Mouse (Mus musculus) limb, embryonic 13.5 days (tissue): ENCODE results near the gene 1700001C02Rik. TPM values are rescaled to one million over a fixed set of nuclear protein-coding genes. Genes with fewer than 3 reads are reported as not detected.
A peak's percentile ranks its signal among the peaks of the same experiment; 100 is the strongest.

Experiments
- ATAC-seq: fragments of 200-750 bp; cut with Nextera tagmentation; 2 replicates; pipeline ENCODE4 v1.8.0; 2017; ENCODE audit warnings: low read depth, moderate number of reproducible peaks, moderate TSS enrichment; ENCODE audit not compliant: low FRiP score
- H3K27ac ChIP-seq: fragments of 300-500 bp; sonication (generic); 2 replicates; pipeline ENCODE4 v1.5.1; 2015; ENCODE audit warnings: inconsistent platforms, mild to moderate bottlenecking, moderate library complexity
- H3K27me3 ChIP-seq: fragments of 300-500 bp; sonication (generic); 2 replicates; pipeline ENCODE4 v1.6.1; 2015; ENCODE audit warnings: mild to moderate bottlenecking, inconsistent platforms
- H3K36me3 ChIP-seq: fragments of 300-500 bp; sonication (generic); 2 replicates; pipeline ENCODE4 v1.6.1; 2015; ENCODE audit warnings: inconsistent platforms, mild to moderate bottlenecking, moderate library complexity
- H3K4me1 ChIP-seq: fragments of 300-500 bp; sonication (generic); 2 replicates; pipeline ENCODE4 v1.6.1; 2015; ENCODE audit warnings: inconsistent platforms
- H3K4me2 ChIP-seq: fragments of 300-500 bp; sonication (generic); replicated peaks from 2 replicates; pipeline ENCODE4 v1.6.1; 2015; ENCODE audit warnings: inconsistent platforms, mild to moderate bottlenecking, moderate library complexity
- H3K4me3 ChIP-seq: fragments of 300-500 bp; sonication (generic); 2 replicates; pipeline ENCODE4 v1.5.1; 2015; ENCODE audit warnings: moderate library complexity, mild to moderate bottlenecking, inconsistent platforms
- H3K9ac ChIP-seq: fragments of 300-500 bp; sonication (generic); 2 replicates; pipeline ENCODE4 v1.6.1; 2015; ENCODE audit warnings: mild to moderate bottlenecking, inconsistent platforms
- H3K9me3 ChIP-seq: fragments of 300-500 bp; sonication (generic); 2 replicates; pipeline ENCODE4 v1.6.1; 2016; ENCODE audit warnings: inconsistent platforms
- WGBS: fragments of 180-500 bp; shearing (Covaris S2); methylation state at CpG from one replicate; pipeline ENCODE4 v1.1.7; 2015; 5-methylcytosine and 5-hydroxymethylcytosine counted together
- polyA plus RNA-seq: library from polyadenylated mRNA; unstranded; fragments of >200 nt; fragmentation: Nextera tagmentation; extraction: Ambion mirVana; gene quantifications from 2 replicates; pipeline ENCODE4 v1.2.1, GENCODE M21; 2015

The 1700001C02Rik gene
- not detected in 2 replicates for polyA plus RNA-seq

DNA sequence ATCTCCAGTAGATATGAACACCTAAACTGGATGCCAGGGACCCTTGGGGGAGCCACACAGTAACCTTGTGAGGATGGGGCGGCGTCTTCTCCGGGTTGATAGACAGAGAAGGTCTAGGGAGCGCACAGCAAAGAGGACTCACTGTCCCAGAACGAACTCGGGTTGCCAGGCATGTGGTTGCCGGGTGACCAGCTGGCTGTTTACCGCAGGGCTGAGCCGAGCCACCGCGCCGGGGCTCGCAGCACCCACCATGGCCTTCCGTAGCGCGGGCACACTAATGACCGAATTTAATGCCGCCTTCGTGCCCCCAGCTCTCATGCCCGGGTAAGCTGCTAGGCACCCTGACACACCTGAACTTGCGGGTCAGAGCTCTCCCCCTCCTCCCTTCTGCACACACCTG is at the start of gene 1700001C02Rik:
Gene 1700001C02Rik (plus strand): TSS at position 187 of the 400 bp plus-strand sequence.
- Histone ChIP-seq H3K4me2 (peak within 1 kb of the TSS; percentile 59), H3K36me3 (no peaks in the 10 kb centered on the region), H3K9me3 (no peaks in the 10 kb centered on the region), H3K27ac (no peak within 1 kb of the TSS), H3K4me1 (peaks cover 30% of the 10 kb centered on the region), H3K27me3 (peaks cover 55% of the 10 kb centered on the region), H3K9ac (0 out of 2 replicates have a peak within 1 kb of the TSS, but pooled peaks have one; percentile 6), H3K4me3 (peak within 1 kb of the TSS; percentile 31)
- no peak for ATAC-seq
- 14% methylated on average over 21 of the region's 21 CpGs for whole genome bisulfite sequencing

DNA sequence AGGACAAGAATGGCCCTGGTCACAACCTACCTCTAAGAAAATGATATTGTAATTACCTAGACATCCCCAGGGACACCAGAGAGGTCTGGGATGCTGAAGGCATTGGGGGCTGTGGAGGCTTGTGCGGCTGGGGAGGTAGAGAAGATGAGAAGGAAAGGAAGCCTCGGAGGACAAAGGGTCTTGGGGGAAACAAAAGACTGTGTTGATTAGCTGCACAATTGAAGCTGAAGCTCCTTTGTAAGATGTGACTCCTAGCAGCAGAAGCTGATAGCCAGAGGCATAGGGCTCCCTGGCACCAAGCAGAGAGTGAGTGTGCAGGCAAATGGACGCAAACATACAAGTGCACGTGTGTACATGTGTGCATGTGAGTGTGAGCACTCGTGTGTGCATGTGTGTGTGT is 49.2 kb upstream of the 1700001C02Rik start:
- peaks cover 4% of the 10 kb centered on the region; the same call in 1 of the 2 replicates for H3K4me1 ChIP-seq
- 76% methylated on average over 5 of the region's 5 CpGs for whole genome bisulfite sequencing
- no peaks in the 10 kb centered on the region for H3K9me3 ChIP-seq
- ATAC-seq: no peak
- no peak overlapping the region for H3K9ac ChIP-seq
- H3K27me3 ChIP-seq: no peaks in the 10 kb centered on the region; the same call in 1 of the 2 replicates
- no peaks in the 10 kb centered on the region for H3K36me3 ChIP-seq
- no peak overlapping the region for H3K4me2 ChIP-seq
- no peak overlapping the region for H3K4me3 ChIP-seq
- H3K27ac ChIP-seq: no peak overlapping the region

DNA sequence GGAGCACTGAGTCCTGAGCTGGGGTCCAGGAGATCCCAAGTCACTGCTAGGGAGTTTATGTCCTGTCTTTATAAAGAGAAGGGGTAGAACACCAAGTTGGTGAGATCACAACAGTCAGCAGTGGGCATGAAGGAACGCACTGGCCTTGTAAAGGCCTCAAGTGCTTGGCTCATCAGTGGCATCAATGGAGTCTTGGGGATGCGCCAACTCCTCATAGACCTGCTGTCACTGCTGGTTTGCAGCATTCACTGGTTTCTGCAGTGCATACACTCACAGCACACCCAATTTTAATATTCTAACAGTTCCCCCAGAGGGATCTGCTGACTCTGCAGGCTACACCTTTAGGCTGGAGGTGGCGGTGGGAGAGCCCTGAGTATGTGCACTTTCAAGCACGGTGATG is 42.7 kb upstream of the 1700001C02Rik start:
- Histone ChIP-seq H3K9me3 (no peaks in the 10 kb centered on the region), H3K27me3 (peaks cover 3% of the 10 kb centered on the region; the same call in 1 of the 2 replicates), H3K9ac (no peak overlapping the region), H3K4me3 (no peak overlapping the region), H3K36me3 (no peaks in the 10 kb centered on the region), H3K4me2 (no peak overlapping the region), H3K4me1 (peaks cover 9% of the 10 kb centered on the region; the same call in 1 of the 2 replicates), H3K27ac (no peak overlapping the region)
- ATAC-seq: no peak
- 82% methylated on average over 4 of the region's 4 CpGs for WGBS

DNA sequence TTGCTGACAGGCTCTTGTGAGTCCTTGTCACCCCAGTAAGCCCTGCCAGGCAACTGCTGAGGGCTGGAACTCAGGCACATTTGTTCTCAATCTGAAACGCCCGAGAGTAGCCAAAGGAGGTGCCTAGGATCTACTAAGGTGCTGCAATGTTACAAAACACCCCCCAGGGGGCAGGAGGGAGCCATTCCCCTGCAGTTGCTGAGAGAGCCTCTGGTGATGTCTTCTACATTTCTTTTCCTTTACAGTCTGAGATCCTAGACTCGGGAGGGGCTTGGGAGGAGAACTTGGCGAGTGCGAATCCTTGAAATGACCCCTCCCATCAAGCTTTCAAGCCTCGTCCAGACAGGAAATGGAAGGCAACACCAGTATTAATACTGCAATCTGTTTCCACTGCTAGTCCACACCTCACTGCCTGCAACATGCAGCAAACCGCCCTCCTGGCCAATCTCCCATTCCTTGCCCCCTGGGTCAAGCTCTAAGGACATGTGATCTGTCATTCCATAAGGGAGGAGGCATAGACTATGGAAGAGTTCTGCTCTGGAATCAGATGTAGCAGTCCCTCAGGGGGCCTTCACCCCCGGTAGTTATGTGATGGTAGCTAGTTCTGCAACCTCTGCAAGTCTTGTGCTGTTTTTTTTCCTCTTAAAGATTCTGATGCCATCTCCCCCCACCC is 42.1 kb upstream of the 1700001C02Rik start:
- H3K27ac ChIP-seq: no peak overlapping the region
- ATAC-seq: no peak
- no peak overlapping the region for H3K4me3 ChIP-seq
- 30% methylated on average over 8 of the region's 8 CpGs for WGBS
- no peaks in the 10 kb centered on the region for H3K9me3 ChIP-seq
- H3K4me2 ChIP-seq: no peak overlapping the region
- no peak overlapping the region for H3K9ac ChIP-seq
- no peaks in the 10 kb centered on the region for H3K36me3 ChIP-seq
- H3K4me1 ChIP-seq: peaks cover 9% of the 10 kb centered on the region; the same call in 1 of the 2 replicates
- peaks cover 3% of the 10 kb centered on the region; the same call in 1 of the 2 replicates for H3K27me3 ChIP-seq

DNA sequence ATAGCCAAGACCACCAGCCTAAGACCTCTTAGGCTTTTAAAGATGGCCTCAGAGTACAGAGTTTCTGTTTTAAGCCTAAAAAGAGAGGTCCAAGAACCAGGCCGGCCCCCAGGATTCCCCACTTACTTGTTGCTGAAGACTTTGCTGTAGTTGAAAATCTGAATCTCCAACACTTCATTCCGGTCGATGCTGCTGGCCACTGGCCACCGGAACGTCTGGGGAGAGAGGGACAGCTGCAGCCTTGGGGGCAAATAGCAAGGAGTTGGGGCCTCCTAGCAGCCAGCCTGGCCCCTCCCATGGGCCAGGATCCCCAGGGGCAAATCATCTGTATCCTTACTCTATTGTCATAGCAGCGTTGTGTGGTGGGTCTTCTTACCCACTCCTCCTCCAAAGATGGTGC is 38.4 kb upstream of the 1700001C02Rik start:
- Histone ChIP-seq H3K27me3 (peaks cover 3% of the 10 kb centered on the region; the same call in 1 of the 2 replicates), H3K9me3 (no peaks in the 10 kb centered on the region), H3K4me3 (no peak overlapping the region), H3K4me2 (no peak overlapping the region), H3K36me3 (no peaks in the 10 kb centered on the region), H3K4me1 (peaks cover 9% of the 10 kb centered on the region; the same call in 1 of the 2 replicates), H3K27ac (no peak overlapping the region), H3K9ac (no peak overlapping the region)
- 82% methylated on average over 6 of the region's 6 CpGs for WGBS
- no peak for ATAC-seq

DNA sequence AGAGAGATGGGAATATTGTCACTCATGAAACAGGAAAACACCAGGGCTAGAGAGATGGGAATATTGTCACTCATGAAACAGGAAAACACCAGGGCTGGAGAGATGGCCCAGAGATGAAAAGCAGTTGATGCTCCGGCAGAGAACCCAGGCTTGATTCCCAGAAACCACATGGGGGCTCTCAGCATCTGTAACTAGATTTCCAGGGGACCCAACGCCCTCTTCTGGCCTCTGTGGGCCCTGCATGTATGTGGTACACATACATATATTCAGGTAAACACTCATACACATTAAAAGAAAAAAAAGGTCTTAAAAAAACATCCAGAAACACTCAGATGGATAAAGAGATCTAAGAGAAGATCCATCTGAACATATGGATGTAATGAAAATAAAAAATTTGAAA is 26.9 kb upstream of the 1700001C02Rik start:
- no peaks in the 10 kb centered on the region for H3K27me3 ChIP-seq
- H3K4me3 ChIP-seq: no peak overlapping the region
- H3K9me3 ChIP-seq: no peaks in the 10 kb centered on the region
- 40% methylated on average over 2 of the region's 2 CpGs for WGBS
- no peak overlapping the region for H3K9ac ChIP-seq
- H3K36me3 ChIP-seq: no peaks in the 10 kb centered on the region
- peaks cover 4% of the 10 kb centered on the region for H3K4me1 ChIP-seq
- no peak overlapping the region for H3K27ac ChIP-seq
- H3K4me2 ChIP-seq: no peak overlapping the region
- ATAC-seq: no peak

DNA sequence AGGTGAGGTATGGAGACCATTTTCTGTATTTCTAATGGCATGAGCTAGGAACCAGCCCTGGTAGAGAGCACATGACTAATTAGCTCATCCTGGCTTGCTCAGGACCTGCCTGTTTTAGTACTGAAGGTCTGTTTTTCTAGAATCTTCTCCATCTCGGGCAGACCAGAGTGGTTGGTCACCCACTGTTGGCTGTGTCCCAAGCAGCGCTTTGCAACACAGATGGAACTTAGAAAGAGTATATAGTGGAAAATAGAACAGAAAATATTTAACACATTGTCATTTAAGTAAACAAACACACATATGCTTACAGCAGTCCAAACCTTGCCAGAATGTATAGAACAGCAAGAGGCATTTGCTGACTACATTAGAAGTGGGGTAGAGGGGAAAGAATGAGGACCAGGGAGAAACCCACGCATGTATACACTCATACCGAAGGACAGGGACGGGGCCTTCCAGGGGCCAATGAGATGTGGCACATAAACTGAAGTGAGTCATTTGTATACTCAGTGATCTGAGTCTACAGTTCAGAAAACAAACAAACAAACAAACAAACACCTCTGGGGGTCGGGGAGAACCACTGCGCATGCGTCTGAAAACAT is 25.4 kb upstream of the 1700001C02Rik start:
- 88% methylated on average over 8 of the region's 8 CpGs for WGBS
- ATAC-seq: no peak
- Histone ChIP-seq H3K9ac (no peak overlapping the region), H3K27me3 (no peaks in the 10 kb centered on the region), H3K9me3 (no peaks in the 10 kb centered on the region), H3K4me2 (no peak overlapping the region), H3K36me3 (no peaks in the 10 kb centered on the region), H3K4me1 (peaks cover 11% of the 10 kb centered on the region), H3K27ac (no peak overlapping the region), H3K4me3 (no peak overlapping the region)

DNA sequence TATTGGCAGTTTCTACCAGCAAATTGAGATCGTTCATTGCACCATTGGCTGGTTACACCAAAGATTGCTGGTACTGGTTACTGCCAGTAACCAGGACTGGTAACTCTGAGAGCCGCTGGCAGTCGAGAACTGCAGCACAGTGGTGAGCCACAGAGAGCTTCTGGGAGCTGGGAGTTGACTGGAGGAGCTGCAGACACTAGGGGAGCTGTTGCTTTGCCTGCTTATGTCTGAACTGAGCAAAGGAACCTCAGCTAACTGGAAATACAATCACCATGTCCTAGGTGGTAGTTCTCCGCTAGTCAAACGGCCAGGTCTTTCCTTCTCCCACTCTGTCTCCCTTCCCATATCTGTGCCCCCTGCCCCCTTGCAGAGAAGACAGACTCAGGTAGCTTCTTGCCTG is 23.7 kb upstream of the 1700001C02Rik start:
- Histone ChIP-seq H3K27me3 (0 out of 2 replicates have a peak, but pooled peaks cover 2% of the 10 kb centered on the region), H3K4me3 (no peak overlapping the region), H3K4me1 (peaks cover 11% of the 10 kb centered on the region), H3K9ac (no peak overlapping the region), H3K36me3 (no peaks in the 10 kb centered on the region), H3K9me3 (no peaks in the 10 kb centered on the region), H3K4me2 (no peak overlapping the region), H3K27ac (no peak overlapping the region)
- ATAC-seq: no peak
- 65% methylated on average over 5 of the region's 5 CpGs for WGBS

DNA sequence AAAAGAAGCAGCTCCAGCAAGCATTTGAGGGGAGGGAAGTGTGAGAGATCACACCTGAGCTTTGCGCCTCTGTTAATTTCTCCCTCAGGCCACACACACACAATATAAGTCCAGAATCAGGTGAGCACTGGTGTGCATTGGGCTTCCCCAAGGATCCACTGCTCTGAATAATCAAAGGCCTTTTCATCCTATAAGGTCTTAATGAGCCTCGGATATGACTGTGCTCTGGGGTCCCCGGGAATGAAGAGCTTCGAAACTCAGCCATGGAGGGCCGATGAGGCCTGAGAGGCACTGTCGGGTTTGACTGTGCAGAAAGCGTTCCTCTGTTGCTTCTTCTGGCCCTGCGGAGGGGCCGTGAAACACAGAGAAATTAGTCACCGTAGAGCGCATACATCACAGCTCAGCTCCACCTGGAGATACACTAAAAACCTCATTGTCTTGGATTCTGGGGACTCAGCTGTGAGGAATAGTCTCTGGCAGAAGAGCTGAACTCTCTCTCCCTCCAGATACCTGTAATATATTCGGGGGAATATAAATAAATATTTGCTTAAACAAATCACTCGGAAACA is 21.4 kb upstream of the 1700001C02Rik start:
- 0 out of 2 replicates have a peak, but pooled peaks cover 2% of the 10 kb centered on the region for H3K27me3 ChIP-seq
- ATAC-seq: no peak
- H3K9me3 ChIP-seq: no peaks in the 10 kb centered on the region
- H3K9ac ChIP-seq: no peak overlapping the region
- H3K36me3 ChIP-seq: no peaks in the 10 kb centered on the region
- no peak overlapping the region for H3K4me2 ChIP-seq
- peaks cover 11% of the 10 kb centered on the region for H3K4me1 ChIP-seq
- no peak overlapping the region for H3K27ac ChIP-seq
- whole genome bisulfite sequencing: 71% methylated on average over 13 of the region's 13 CpGs
- H3K4me3 ChIP-seq: no peak overlapping the region

DNA sequence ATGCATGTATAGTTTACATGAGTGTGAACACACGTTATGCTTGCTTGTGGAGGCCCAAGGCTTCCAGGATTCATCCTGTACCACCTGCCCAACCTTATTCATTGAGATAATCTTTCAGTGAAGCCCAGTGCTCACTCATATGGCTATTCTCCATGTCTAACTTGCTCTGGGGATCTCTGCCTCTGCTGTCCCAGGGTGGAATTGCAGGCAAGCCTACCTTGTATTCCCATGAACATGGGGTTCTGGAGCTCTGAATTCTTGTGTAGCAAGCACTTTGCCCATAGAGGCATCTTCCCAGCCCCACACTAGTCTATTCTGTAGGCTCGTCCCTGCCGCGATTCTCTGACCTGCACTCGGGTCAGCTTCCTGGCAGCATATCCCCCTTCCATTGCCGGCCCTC is 9.8 kb upstream of the 1700001C02Rik start:
- H3K9ac ChIP-seq: no peak overlapping the region
- no peak overlapping the region for H3K27ac ChIP-seq
- no peaks in the 10 kb centered on the region for H3K9me3 ChIP-seq
- peaks cover 6% of the 10 kb centered on the region for H3K27me3 ChIP-seq
- WGBS: 54% methylated on average over 6 of the region's 6 CpGs
- H3K36me3 ChIP-seq: no peaks in the 10 kb centered on the region
- no peak for ATAC-seq
- H3K4me3 ChIP-seq: no peak overlapping the region
- no peak overlapping the region for H3K4me2 ChIP-seq
- H3K4me1 ChIP-seq: peaks cover 20% of the 10 kb centered on the region

DNA sequence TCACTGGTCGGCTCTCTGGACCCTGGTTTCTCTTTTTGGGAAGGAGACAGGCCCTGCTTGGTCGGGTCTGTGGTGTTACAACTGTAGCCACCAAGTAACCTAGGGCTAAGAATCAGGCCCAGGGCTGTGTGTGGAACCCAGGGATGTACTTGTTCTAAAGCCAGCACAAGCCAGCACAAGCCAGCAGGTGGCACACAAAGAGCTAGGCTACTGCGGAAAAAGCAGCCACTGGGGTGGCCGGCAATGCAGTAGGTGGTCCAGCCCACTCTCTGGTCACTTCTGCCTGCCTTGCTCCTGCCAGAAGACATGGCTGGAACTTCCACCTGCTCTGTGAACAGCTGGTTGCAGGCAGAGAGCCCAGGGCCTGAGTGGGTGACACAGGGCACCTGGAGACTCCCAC is 5.7 kb upstream of the 1700001C02Rik start:
- H3K4me1 ChIP-seq: peaks cover 32% of the 10 kb centered on the region
- 43% methylated on average over 4 of the region's 4 CpGs for WGBS
- no peak overlapping the region for H3K27ac ChIP-seq
- no peak overlapping the region for H3K4me2 ChIP-seq
- ATAC-seq: no peak
- H3K27me3 ChIP-seq: peaks cover 36% of the 10 kb centered on the region
- no peak overlapping the region for H3K9ac ChIP-seq
- no peaks in the 10 kb centered on the region for H3K9me3 ChIP-seq
- no peaks in the 10 kb centered on the region for H3K36me3 ChIP-seq
- H3K4me3 ChIP-seq: no peak overlapping the region

DNA sequence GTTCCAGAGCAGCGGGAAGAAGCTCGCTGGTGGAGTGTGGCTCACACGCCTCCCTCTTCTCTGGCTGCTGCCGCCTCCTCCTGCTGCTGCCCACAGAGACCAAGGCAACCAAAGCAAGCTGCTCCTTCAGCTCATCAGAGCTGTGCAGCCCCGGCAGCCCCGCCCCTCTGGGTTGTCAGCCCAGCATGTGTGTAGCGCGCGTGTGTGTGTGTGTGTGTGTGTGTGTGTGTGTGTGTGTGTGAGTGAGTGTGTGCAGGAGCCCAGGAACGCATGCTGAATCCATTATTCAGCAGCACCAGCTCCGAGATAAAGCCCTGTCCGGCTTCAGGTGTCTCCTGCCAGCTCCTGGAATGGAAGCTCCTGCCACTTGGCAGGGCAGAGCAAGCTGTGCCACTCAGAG is 4.0 kb upstream of the 1700001C02Rik start, which contains the start of gene Otof:
Gene Otof (minus strand): TSS at position 112 of the 400 bp plus-strand sequence.
- peak; percentile 62; the same call in 1 of the 2 replicates for ATAC-seq
- Histone ChIP-seq H3K27ac (peak within 1 kb of the TSS; percentile 3; the same call in 1 of the 2 replicates), H3K36me3 (no peaks in the 10 kb centered on the region), H3K9ac (no peak within 1 kb of the TSS), H3K4me3 (no peak within 1 kb of the TSS), H3K9me3 (no peaks in the 10 kb centered on the region), H3K4me2 (peak within 1 kb of the TSS; percentile 27), H3K27me3 (peaks cover 49% of the 10 kb centered on the region), H3K4me1 (peaks cover 43% of the 10 kb centered on the region)
- 20% methylated on average over 11 of the region's 12 CpGs for WGBS
